In genomic region chr16:5940016-5940415, GRCm38 (mm10) we compare ENCODE assay signal across 15 mouse cellular contexts. TPM values are rescaled to one million over a fixed set of nuclear protein-coding genes. Genes with fewer than 3 reads are reported as not detected.
DNase-seq lines count a peak whose midpoint lies in the region; ATAC-seq lines count a peak whose summit lies in the region.
"Had no signal": no experiment of that assay in that cellular context is flagged by ENCODE, and none has a peak within 500 bp of the region (broad histone marks: within the 10 kb centered on the region; RNA-seq: fewer than 3 reads in every experiment).

No protein-coding gene starts in this region.

- H3K9ac ChIP-seq in heart, embryonic 11.5 days (ENCODE audit: low read depth, low read length), result no peak overlapping the region
- no peak overlapping the region for H3K9ac ChIP-seq in midbrain, embryonic 14.5 days (replicated peaks; ENCODE audit: low read length)
- H3K9ac ChIP-seq in midbrain, embryonic 13.5 days (replicated peaks), result no peak overlapping the region
- H3K9ac ChIP-seq: hindbrain, embryonic 15.5 days; liver, embryonic 13.5 days; neural tube, embryonic 13.5 days had no signal

- H3K9me3 ChIP-seq in heart, embryonic 11.5 days (replicated peaks; ENCODE audit: control insufficient read depth, low read length), result no peaks in the 10 kb centered on the region
- H3K9me3 ChIP-seq in midbrain, embryonic 14.5 days (ENCODE audit: control insufficient read depth, low read length), result no peaks in the 10 kb centered on the region
- no peaks in the 10 kb centered on the region for H3K9me3 ChIP-seq in midbrain, embryonic 13.5 days
- H3K9me3 ChIP-seq: hindbrain, embryonic 15.5 days; liver, embryonic 13.5 days; neural tube, embryonic 13.5 days had no signal

- H3K27me3 ChIP-seq in heart, embryonic 11.5 days (ENCODE audit: control insufficient read depth, insufficient read depth, low read length), result no peaks in the 10 kb centered on the region
- no peaks in the 10 kb centered on the region for H3K27me3 ChIP-seq in midbrain, embryonic 14.5 days (ENCODE audit: control insufficient read depth, insufficient read depth, low read length)
- H3K27me3 ChIP-seq in midbrain, embryonic 13.5 days, result no peaks in the 10 kb centered on the region
- H3K27me3 ChIP-seq: hindbrain, embryonic 15.5 days; liver, embryonic 13.5 days; neural tube, embryonic 13.5 days had no signal

- no peaks in the 10 kb centered on the region for H3K4me1 ChIP-seq in heart, embryonic 11.5 days (ENCODE audit: control insufficient read depth, insufficient read depth, low read length)
- no peaks in the 10 kb centered on the region for H3K4me1 ChIP-seq in midbrain, embryonic 14.5 days (ENCODE audit: control insufficient read depth, insufficient read depth, low read length)
- no peaks in the 10 kb centered on the region for H3K4me1 ChIP-seq in midbrain, embryonic 13.5 days (replicated peaks)
- H3K4me1 ChIP-seq: hindbrain, embryonic 15.5 days; liver, embryonic 13.5 days; neural tube, embryonic 13.5 days had no signal

- peak; percentile 76 for DNase-seq in heart, adult 11 months
- peak; percentile 26 for DNase-seq in midbrain, embryonic 14.5 days
- peak; percentile 8 for DNase-seq in adrenal gland, adult 8-10 months
- peak; percentile 23 to 48 for DNase-seq in heart, postnatal 10 days
- no peak for DNase-seq in spleen, adult 18-20 months
- no peak for DNase-seq in frontal cortex, postnatal 14 days (ENCODE audit: low spot score in 2 of 2)
- DNase-seq: gastrocnemius, postnatal 10 days; liver, embryonic 13.5 days; right cerebral cortex, postnatal 25 days; thymus, adult 18-20 months had no signal

- H3K4me2 ChIP-seq in heart, embryonic 11.5 days, result no peak overlapping the region
- no peak overlapping the region for H3K4me2 ChIP-seq in midbrain, embryonic 14.5 days (ENCODE audit: low read length)
- H3K4me2 ChIP-seq in midbrain, embryonic 13.5 days (replicated peaks), result no peak overlapping the region
- H3K4me2 ChIP-seq: hindbrain, embryonic 15.5 days; liver, embryonic 13.5 days; neural tube, embryonic 13.5 days had no signal

- ATAC-seq in heart, embryonic 11.5 days (replicated peaks; ENCODE audit: insufficient number of reproducible peaks, low FRiP score, low TSS enrichment), result no peak
- ATAC-seq in midbrain, embryonic 14.5 days (ENCODE audit: low FRiP score, low TSS enrichment), result no peak
- ATAC-seq in midbrain, embryonic 13.5 days, result no peak

- intact Hi-C loops in heart, postnatal 10 days (cut with DNase I), result no loop called here

- H3K36me3 ChIP-seq in heart, embryonic 11.5 days (ENCODE audit: control insufficient read depth, insufficient read depth, low read length), result no peaks in the 10 kb centered on the region
- no peaks in the 10 kb centered on the region for H3K36me3 ChIP-seq in midbrain, embryonic 14.5 days (ENCODE audit: control insufficient read depth, insufficient read depth, low read length)
- no peaks in the 10 kb centered on the region for H3K36me3 ChIP-seq in midbrain, embryonic 13.5 days
- H3K36me3 ChIP-seq: G1E; hindbrain, embryonic 15.5 days; liver, embryonic 13.5 days; neural tube, embryonic 13.5 days had no signal

- H3K27ac ChIP-seq in heart, embryonic 11.5 days (ENCODE audit: low read depth, low read length), result no peak overlapping the region
- H3K27ac ChIP-seq in midbrain, embryonic 14.5 days (replicated peaks; ENCODE audit: low read depth, low read length), result no peak overlapping the region
- no peak overlapping the region for H3K27ac ChIP-seq in midbrain, embryonic 13.5 days
- H3K27ac ChIP-seq: hindbrain, embryonic 15.5 days; liver, embryonic 13.5 days; neural tube, embryonic 13.5 days had no signal

- 45% methylated on average over 4 of the region's 4 CpGs for WGBS in heart, embryonic 11.5 days (ENCODE audit: insufficient replicate concordance)
- 68% methylated on average over 4 of the region's 4 CpGs for WGBS in midbrain, embryonic 14.5 days
- WGBS in midbrain, embryonic 13.5 days, result 63% methylated on average over 4 of the region's 4 CpGs

- no peak overlapping the region for H3K4me3 ChIP-seq in heart, embryonic 11.5 days (ENCODE audit: low read depth, low read length)
- H3K4me3 ChIP-seq in midbrain, embryonic 14.5 days (replicated peaks; ENCODE audit: low read depth, low read length), result no peak overlapping the region
- H3K4me3 ChIP-seq in midbrain, embryonic 13.5 days (replicated peaks), result no peak overlapping the region
- H3K4me3 ChIP-seq: hindbrain, embryonic 15.5 days; liver, embryonic 13.5 days; neural tube, embryonic 13.5 days had no signal

RNA-seq across cellular contexts. Expression of gene Rbfox1, which starts 54.9 kb away (rescaled TPM):
- 3.1 and 3.7 TPM in 2 replicates for polyA plus RNA-seq in heart, embryonic 11.5 days (2014; fragmentation: Nextera tagmentation; extraction: Ambion mirVana)
- 125 and 142 TPM in 2 replicates for polyA plus RNA-seq in midbrain, embryonic 14.5 days (2014; fragmentation: Nextera tagmentation; extraction: Ambion mirVana)
- 96.6 and 103 TPM in 2 replicates for polyA plus RNA-seq in midbrain, embryonic 13.5 days (2015; fragmentation: Nextera tagmentation; extraction: Ambion mirVana)
- total RNA-seq in adrenal gland, adult 8-10 months (2022), result 1 to 10 TPM; 1.3 to 4.0 (median 2.3) TPM
- 10 to 100 TPM; 35.7 to 36.6 TPM for total RNA-seq in heart, postnatal 10 days (2021)
- total RNA-seq: G1E had no signal
- polyA plus RNA-seq: G1E had no signal

Comparison
In these comparisons a context has a peak if more than half of its experiments do, and no peak if none do; other contexts are left out.
1. DNase-seq: peak in heart, adult 11 months (single experiment), midbrain, embryonic 14.5 days (single experiment), adrenal gland, adult 8-10 months (single experiment) and heart, postnatal 10 days (2 of 2); none in spleen, adult 18-20 months (0 of 2) and frontal cortex, postnatal 14 days (0 of 2).
2. RNA of gene Rbfox1, which starts 54.9 kb away (polyA plus RNA-seq): 125 to 142 TPM in midbrain, embryonic 14.5 days and 96.6 to 103 TPM in midbrain, embryonic 13.5 days; 3.1 to 3.7 TPM in heart, embryonic 11.5 days; every median in the first group is over 10 times any median in the second.